Mouse (Mus musculus) NIH3T3 (cell line): ENCODE measurements around the gene Hif3a.
A peak's percentile ranks its signal among the peaks of the same experiment; 100 is the strongest.

Experiments
- DNase-seq: peaks from one replicate; pipeline ENCODE4 v3.0.0-alpha.2; 2012; ENCODE audit warnings: low read depth

Gene Hif3a

DNA sequence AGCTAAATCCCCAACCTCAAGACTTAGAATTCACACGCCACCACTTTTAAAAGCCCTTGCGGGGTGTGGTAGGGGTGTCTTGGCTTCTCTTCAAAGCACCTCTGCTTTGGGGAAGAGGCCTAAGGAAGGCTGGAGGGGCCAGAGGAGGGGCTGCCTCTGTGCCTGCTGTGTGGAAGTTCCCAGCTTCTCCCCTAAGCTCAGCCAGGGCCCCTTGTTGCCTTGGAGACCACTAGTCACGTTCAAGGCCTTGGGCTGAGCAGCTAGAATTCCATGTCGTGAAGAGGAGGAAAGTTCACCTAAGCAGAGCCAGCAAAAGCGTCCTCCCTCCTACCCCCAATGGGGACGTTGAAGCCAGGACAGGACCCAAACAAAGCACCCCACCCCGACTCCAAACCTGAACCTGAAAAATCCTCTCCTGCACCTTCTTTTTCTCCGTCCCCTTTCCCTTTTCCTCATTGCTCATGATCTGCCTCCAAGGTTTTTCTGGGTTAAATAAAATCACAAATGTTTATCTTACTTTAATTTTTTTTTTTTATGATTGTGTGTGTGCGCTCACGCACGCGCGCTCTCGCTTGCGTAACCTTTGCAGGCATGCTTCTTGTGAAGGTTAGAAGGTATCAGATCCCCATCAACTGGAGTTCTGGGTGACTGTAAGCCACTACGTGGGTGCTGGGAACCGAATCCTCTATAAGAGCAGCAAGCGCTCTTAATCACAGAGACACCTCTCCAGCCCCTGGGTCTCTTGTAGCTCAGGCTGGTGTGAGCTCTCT is 70.4 kb downstream of the Hif3a start:
- peak; percentile 20 for DNase-seq

- DNase-seq, result no peak
Observed at GRCm38 (mm10) chr7:16990006-16990744, 72.1 kb downstream of the Hif3a start.

- DNase-seq, result peak; percentile 57
Observed at GRCm38 (mm10) chr7:16988405-16988804, 73.8 kb downstream of the Hif3a start.

GRCm38 (mm10) chr7:16987541-16988149 is 74.6 kb downstream of the Hif3a start:
- no peak for DNase-seq

- no peak for DNase-seq
Observed at GRCm38 (mm10) chr7:16982859-16983568, 79.2 kb downstream of the Hif3a start, which contains the start of gene Gm42372. Gm42372 (plus strand) TSS chr7:16983086.
